Comparison of ENCODE assay signal across 15 mouse cellular contexts in the genomic region with DNA sequence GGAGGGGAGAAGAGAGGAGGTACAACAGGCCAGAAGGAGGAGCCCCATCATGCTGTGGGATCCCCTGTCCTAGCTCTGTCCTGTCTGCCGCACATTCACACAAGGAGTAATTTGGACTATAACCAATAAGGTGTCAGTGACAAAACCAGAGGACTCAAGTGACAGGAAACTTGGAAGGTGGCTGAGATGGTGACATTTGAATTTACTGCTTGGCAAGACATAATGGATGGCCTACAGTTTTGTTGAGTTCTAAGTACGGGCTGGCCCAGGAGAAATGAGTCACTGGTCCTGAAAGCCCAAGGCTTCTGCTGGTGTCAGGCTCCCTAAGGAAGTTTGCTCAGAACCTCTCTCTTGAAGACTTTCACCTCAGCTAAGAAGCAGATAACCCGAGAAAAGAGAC.
DNase-seq lines count a peak whose midpoint lies in the region; ATAC-seq and TF ChIP-seq lines count a peak whose summit lies in the region.
"Had no signal": no experiment of that assay in that cellular context is flagged by ENCODE, and none has a peak within 500 bp of the region (broad histone marks: within the 10 kb centered on the region; RNA-seq: fewer than 3 reads in every experiment).

No protein-coding gene starts in this region.

- no peak for TF ChIP-seq EP300 in heart, postnatal 0 days (IDR thresholded peaks at IDR 0.05; ENCODE audit: low read depth)

- H3K4me2 ChIP-seq in hindbrain, embryonic 16.5 days (ENCODE audit: low read length), result no peak overlapping the region
- no peak overlapping the region for H3K4me2 ChIP-seq in hindbrain, embryonic 13.5 days
- H3K4me2 ChIP-seq in heart, postnatal 0 days (ENCODE audit: low read depth, low read length), result no peak overlapping the region
- no peak overlapping the region for H3K4me2 ChIP-seq in kidney, embryonic 16.5 days (replicated peaks; ENCODE audit: low read depth, low read length)
- H3K4me2 ChIP-seq: embryonic facial prominence, embryonic 13.5 days; hindbrain, embryonic 15.5 days; liver, embryonic 13.5 days; neural tube, embryonic 12.5 days; stomach, embryonic 15.5 days had no signal

- intact Hi-C loops in gastrocnemius, adult 2 months (cut with DNase I), result no loop called here

- peak overlapping the region; percentile 53 for H3K27ac ChIP-seq in gastrocnemius, adult 2 months
- H3K27ac ChIP-seq in hindbrain, embryonic 16.5 days (ENCODE audit: low read depth, low read length), result no peak overlapping the region
- H3K27ac ChIP-seq in hindbrain, embryonic 13.5 days, result no peak overlapping the region
- H3K27ac ChIP-seq in heart, postnatal 0 days (ENCODE audit: low read depth), result peak overlapping the region; percentile 54
- H3K27ac ChIP-seq in kidney, embryonic 16.5 days (ENCODE audit: low read length), result no peak overlapping the region
- H3K27ac ChIP-seq: embryonic facial prominence, embryonic 13.5 days; hindbrain, embryonic 15.5 days; kidney, postnatal 0 days; liver, embryonic 13.5 days; neural tube, embryonic 12.5 days; stomach, embryonic 15.5 days had no signal

- no peaks in the 10 kb centered on the region for H3K27me3 ChIP-seq in hindbrain, embryonic 16.5 days (replicated peaks; ENCODE audit: control insufficient read depth, insufficient read depth, low read length)
- no peaks in the 10 kb centered on the region for H3K27me3 ChIP-seq in hindbrain, embryonic 13.5 days
- no peaks in the 10 kb centered on the region for H3K27me3 ChIP-seq in heart, postnatal 0 days (ENCODE audit: control insufficient read depth, insufficient read depth, low read length)
- no peaks in the 10 kb centered on the region for H3K27me3 ChIP-seq in kidney, embryonic 16.5 days (ENCODE audit: insufficient read depth, low read length)
- H3K27me3 ChIP-seq: embryonic facial prominence, embryonic 13.5 days; hindbrain, embryonic 15.5 days; liver, embryonic 13.5 days; neural tube, embryonic 12.5 days; stomach, embryonic 15.5 days had no signal

- H3K4me1 ChIP-seq in hindbrain, embryonic 16.5 days (ENCODE audit: control insufficient read depth, insufficient read depth, low read depth, low read length), result no peaks in the 10 kb centered on the region
- H3K4me1 ChIP-seq in hindbrain, embryonic 13.5 days (replicated peaks), result no peaks in the 10 kb centered on the region
- peaks cover 47% of the 10 kb centered on the region for H3K4me1 ChIP-seq in heart, postnatal 0 days (ENCODE audit: control insufficient read depth, insufficient read depth)
- no peaks in the 10 kb centered on the region for H3K4me1 ChIP-seq in kidney, embryonic 16.5 days (ENCODE audit: insufficient read depth, low read length)
- H3K4me1 ChIP-seq: hindbrain, embryonic 15.5 days; neural tube, embryonic 12.5 days; stomach, embryonic 15.5 days had no signal

- H3K9ac ChIP-seq in hindbrain, embryonic 16.5 days (ENCODE audit: low read depth, low read length), result no peak overlapping the region
- no peak overlapping the region for H3K9ac ChIP-seq in hindbrain, embryonic 13.5 days
- H3K9ac ChIP-seq in heart, postnatal 0 days (replicated peaks; ENCODE audit: low read depth, low read length), result no peak overlapping the region
- no peak overlapping the region for H3K9ac ChIP-seq in kidney, embryonic 16.5 days (replicated peaks; ENCODE audit: low read length)
- H3K9ac ChIP-seq: embryonic facial prominence, embryonic 13.5 days; hindbrain, embryonic 15.5 days; liver, embryonic 13.5 days; neural tube, embryonic 12.5 days; stomach, embryonic 15.5 days had no signal

- DNase-seq in gastrocnemius, adult 2 months, result peak; percentile 29
- DNase-seq in gastrocnemius, adult 8-10 months (ENCODE audit: low spot score in 2 of 2), result no peak
- peak; percentile 50 for DNase-seq in brain, adult 2 months (ENCODE audit: low read depth, low spot score)
- no peak for DNase-seq in heart, postnatal 0 days (ENCODE audit: low spot score)
- DNase-seq: cerebellum, adult 9-11 months; liver, embryonic 13.5 days had no signal

- H3K9me3 ChIP-seq in hindbrain, embryonic 16.5 days (ENCODE audit: control insufficient read depth, low read length), result no peaks in the 10 kb centered on the region
- no peaks in the 10 kb centered on the region for H3K9me3 ChIP-seq in hindbrain, embryonic 13.5 days
- H3K9me3 ChIP-seq in heart, postnatal 0 days (replicated peaks; ENCODE audit: control insufficient read depth, low read length), result no peaks in the 10 kb centered on the region
- no peaks in the 10 kb centered on the region for H3K9me3 ChIP-seq in kidney, embryonic 16.5 days (ENCODE audit: low read length)
- H3K9me3 ChIP-seq: embryonic facial prominence, embryonic 13.5 days; hindbrain, embryonic 15.5 days; liver, embryonic 13.5 days; neural tube, embryonic 12.5 days; stomach, embryonic 15.5 days had no signal

- no peaks in the 10 kb centered on the region for H3K36me3 ChIP-seq in hindbrain, embryonic 16.5 days (ENCODE audit: control insufficient read depth, insufficient read depth, low read length)
- H3K36me3 ChIP-seq in hindbrain, embryonic 13.5 days, result no peaks in the 10 kb centered on the region
- H3K36me3 ChIP-seq in heart, postnatal 0 days (replicated peaks; ENCODE audit: control insufficient read depth, insufficient read depth, low read length), result no peaks in the 10 kb centered on the region; the same call in 1 of the 2 replicates
- H3K36me3 ChIP-seq in kidney, embryonic 16.5 days (ENCODE audit: insufficient read depth, low read length), result no peaks in the 10 kb centered on the region
- H3K36me3 ChIP-seq: embryonic facial prominence, embryonic 13.5 days; hindbrain, embryonic 15.5 days; liver, embryonic 13.5 days; neural tube, embryonic 12.5 days; stomach, embryonic 15.5 days had no signal

- WGBS in hindbrain, embryonic 16.5 days, result 75% methylated on average over 3 of the region's 3 CpGs
- WGBS in hindbrain, embryonic 13.5 days, result 64% methylated on average over 3 of the region's 3 CpGs
- WGBS in heart, postnatal 0 days, result 36% methylated on average over 3 of the region's 3 CpGs
- WGBS in kidney, embryonic 16.5 days, result 35% methylated on average over 3 of the region's 3 CpGs

- no peak overlapping the region for H3K4me3 ChIP-seq in gastrocnemius, adult 2 months
- no peak overlapping the region for H3K4me3 ChIP-seq in hindbrain, embryonic 16.5 days (ENCODE audit: low read length)
- H3K4me3 ChIP-seq in hindbrain, embryonic 13.5 days, result no peak overlapping the region
- H3K4me3 ChIP-seq in heart, postnatal 0 days (ENCODE audit: low read depth, low read length), result no peak overlapping the region
- no peak overlapping the region for H3K4me3 ChIP-seq in kidney, embryonic 16.5 days (ENCODE audit: low read length)
- H3K4me3 ChIP-seq: embryonic facial prominence, embryonic 13.5 days; hindbrain, embryonic 15.5 days; liver, embryonic 13.5 days; neural tube, embryonic 12.5 days; stomach, embryonic 15.5 days had no signal

- peak; percentile 6; the same call in 1 of the 2 replicates for TF ChIP-seq CTCF in gastrocnemius, adult 2 months (IDR thresholded peaks at IDR 0.05)
- TF ChIP-seq CTCF in heart, postnatal 0 days (IDR thresholded peaks at IDR 0.05; ENCODE audit: low read depth), result no peak

- ATAC-seq in hindbrain, embryonic 16.5 days, result 0 out of 2 replicates have a peak, but pooled peaks have one; percentile 13
- no peak for ATAC-seq in hindbrain, embryonic 13.5 days (ENCODE audit: low FRiP score)
- ATAC-seq in heart, postnatal 0 days (ENCODE audit: insufficient read depth, low read depth), result no peak
- ATAC-seq in kidney, embryonic 16.5 days (ENCODE audit: low FRiP score, low TSS enrichment), result no peak
- ATAC-seq: intestine, postnatal 0 days had no signal

Comparison
In these comparisons a context has a peak if more than half of its experiments do, and no peak if none do; other contexts are left out.
1. DNase-seq: peak in gastrocnemius, adult 2 months (single experiment) and brain, adult 2 months (single experiment); none in gastrocnemius, adult 8-10 months (0 of 2) and heart, postnatal 0 days (single experiment).
2. H3K27ac ChIP-seq: peak in gastrocnemius, adult 2 months (single experiment) and heart, postnatal 0 days (single experiment); none in hindbrain, embryonic 16.5 days (single experiment), hindbrain, embryonic 13.5 days (single experiment) and kidney, embryonic 16.5 days (single experiment).